Comparison of ENCODE assay signal across 12 mouse cellular contexts in the genomic region with DNA sequence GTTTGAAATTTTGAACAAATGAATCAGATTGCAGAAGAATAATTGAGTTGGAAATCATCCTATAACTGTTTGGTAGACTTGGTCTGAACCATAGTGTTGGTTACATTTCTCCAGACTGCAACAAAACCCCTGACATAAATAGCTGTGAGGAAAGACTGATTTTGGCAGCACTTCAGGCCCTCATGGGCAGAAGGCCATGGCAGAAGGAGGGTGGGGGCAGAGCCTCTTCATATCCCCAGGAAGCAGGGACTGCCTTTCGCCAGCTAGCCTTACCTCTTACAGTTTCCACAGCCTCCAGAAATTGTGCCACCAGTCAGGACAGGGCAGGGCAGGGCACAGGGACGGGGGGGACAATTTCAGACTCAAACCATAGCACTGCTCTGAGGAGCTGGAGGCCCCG. TPM values are rescaled to one million over a fixed set of nuclear protein-coding genes. Genes with fewer than 3 reads are reported as not detected.
DNase-seq lines count a peak whose midpoint lies in the region; ATAC-seq and TF ChIP-seq lines count a peak whose summit lies in the region.
"Had no signal": no experiment of that assay in that cellular context is flagged by ENCODE, and none has a peak within 500 bp of the region (broad histone marks: within the 10 kb centered on the region; RNA-seq: fewer than 3 reads in every experiment).

No protein-coding gene starts in this region.

- ATAC-seq in heart, postnatal 0 days (ENCODE audit: insufficient read depth, low read depth): peak; percentile 64
- no peak for ATAC-seq in stomach, postnatal 0 days (ENCODE audit: low FRiP score, low TSS enrichment)
- ATAC-seq: forebrain, embryonic 15.5 days had no signal

- no peak for TF ChIP-seq EP300 in heart, postnatal 0 days (IDR thresholded peaks at IDR 0.05; ENCODE audit: low read depth)
- TF ChIP-seq EP300 in stomach, postnatal 0 days (optimal IDR thresholded peaks at IDR 0.05): no peak

- H3K27me3 ChIP-seq in heart, postnatal 0 days (ENCODE audit: control insufficient read depth, insufficient read depth, low read length): no peaks in the 10 kb centered on the region
- H3K27me3 ChIP-seq in stomach, postnatal 0 days (ENCODE audit: control insufficient read depth, insufficient read depth, low read length): no peaks in the 10 kb centered on the region
- H3K27me3 ChIP-seq: forebrain, embryonic 15.5 days; limb, embryonic 15.5 days had no signal

- 58% methylated on average over 3 of the region's 3 CpGs for WGBS in heart, postnatal 0 days
- WGBS in stomach, postnatal 0 days: 77% methylated on average over 3 of the region's 3 CpGs

- no peak overlapping the region for H3K4me3 ChIP-seq in heart, postnatal 0 days (ENCODE audit: low read depth, low read length)
- no peak overlapping the region for H3K4me3 ChIP-seq in stomach, postnatal 0 days (ENCODE audit: low read depth, low read length)
- H3K4me3 ChIP-seq: forebrain, embryonic 15.5 days; limb, embryonic 15.5 days had no signal

- H3K36me3 ChIP-seq in heart, postnatal 0 days (replicated peaks; ENCODE audit: control insufficient read depth, insufficient read depth, low read length): no peaks in the 10 kb centered on the region; the same call in 1 of the 2 replicates
- no peaks in the 10 kb centered on the region for H3K36me3 ChIP-seq in stomach, postnatal 0 days (ENCODE audit: control insufficient read depth, insufficient read depth, low read length)
- H3K36me3 ChIP-seq: forebrain, embryonic 15.5 days had no signal

- peak; percentile 19 for DNase-seq in adrenal gland, adult 2 months
- DNase-seq in adrenal gland, adult 8-10 months: no peak
- peak; percentile 24 for DNase-seq in ovary, adult 18-20 months (ENCODE audit: low spot score)
- DNase-seq in ovary, postnatal 14 days (ENCODE audit: low spot score): no peak
- DNase-seq in heart, postnatal 0 days (ENCODE audit: low spot score): peak; percentile 16
- DNase-seq in stomach, postnatal 0 days (ENCODE audit: low spot score): no peak
- DNase-seq in right cerebral cortex, postnatal 14 days: no peak
- no peak for DNase-seq in c-Kit-positive CD71-positive TER-119-positive erythroid progenitor cells, embryonic 14.5 days (ENCODE audit: low spot score)
- DNase-seq: gastrocnemius, postnatal 36 days had no signal

- TF ChIP-seq CTCF in heart, postnatal 0 days (IDR thresholded peaks at IDR 0.05; ENCODE audit: low read depth): no peak
- TF ChIP-seq CTCF in stomach, postnatal 0 days (IDR thresholded peaks at IDR 0.05; ENCODE audit: low read depth): no peak

- no peaks in the 10 kb centered on the region for H3K4me1 ChIP-seq in heart, postnatal 0 days (ENCODE audit: control insufficient read depth, insufficient read depth)
- no peaks in the 10 kb centered on the region for H3K4me1 ChIP-seq in stomach, postnatal 0 days (replicated peaks; ENCODE audit: control insufficient read depth, insufficient read depth)
- H3K4me1 ChIP-seq: forebrain, embryonic 15.5 days had no signal

- H3K9me3 ChIP-seq in heart, postnatal 0 days (replicated peaks; ENCODE audit: control insufficient read depth, low read length): peaks cover 11% of the 10 kb centered on the region; the same call in 1 of the 2 replicates
- 0 out of 2 replicates have a peak, but pooled peaks cover 3% of the 10 kb centered on the region for H3K9me3 ChIP-seq in stomach, postnatal 0 days (ENCODE audit: control insufficient read depth, low read length)
- H3K9me3 ChIP-seq: forebrain, embryonic 15.5 days; limb, embryonic 15.5 days had no signal

- H3K27ac ChIP-seq in heart, postnatal 0 days (ENCODE audit: low read depth): peak overlapping the region; percentile 5
- H3K27ac ChIP-seq in stomach, postnatal 0 days (replicated peaks): no peak overlapping the region
- H3K27ac ChIP-seq: forebrain, embryonic 15.5 days; limb, embryonic 15.5 days had no signal

- no peak overlapping the region for H3K4me2 ChIP-seq in heart, postnatal 0 days (ENCODE audit: low read depth, low read length)
- H3K4me2 ChIP-seq in stomach, postnatal 0 days (replicated peaks; ENCODE audit: low read depth): no peak overlapping the region
- H3K4me2 ChIP-seq: forebrain, embryonic 15.5 days; limb, embryonic 15.5 days had no signal

- no peak overlapping the region for H3K9ac ChIP-seq in heart, postnatal 0 days (replicated peaks; ENCODE audit: low read depth, low read length)
- no peak overlapping the region for H3K9ac ChIP-seq in stomach, postnatal 0 days (ENCODE audit: low read length)
- H3K9ac ChIP-seq: forebrain, embryonic 15.5 days; limb, embryonic 15.5 days had no signal

RNA-seq across cellular contexts. Expression of a gene that starts 22.0 kb away (rescaled TPM):
- 10 to 100 TPM; 17.4 to 18.1 TPM for total RNA-seq in adrenal gland, adult 2 months (2021)
- polyA plus RNA-seq in adrenal gland, adult 2 months (2012; rRNA removed): 3.5 and 3.9 TPM in 2 replicates
- 10 to 100 TPM; 15.5 to 38.8 (median 25.8) TPM for total RNA-seq in adrenal gland, adult 8-10 months (2022)
- total RNA-seq in heart, postnatal 0 days (2014; rRNA removed; ENCODE audit: low replicate concordance): 8.3 and 13.4 TPM in 2 replicates
- 13.4 and 13.8 TPM in 2 replicates for polyA plus RNA-seq in heart, postnatal 0 days (2015; fragmentation: Nextera tagmentation; extraction: Ambion mirVana)
- polyA plus RNA-seq in stomach, postnatal 0 days (2015; fragmentation: Nextera tagmentation; extraction: Ambion mirVana): 8.7 and 11.7 TPM in 2 replicates
- total RNA-seq: neutrophil, adult 5-6 weeks had no signal

Comparison
In these comparisons a context has a peak if more than half of its experiments do, and no peak if none do; other contexts are left out.
1. DNase-seq: peak in adrenal gland, adult 2 months (single experiment), ovary, adult 18-20 months (single experiment) and heart, postnatal 0 days (single experiment); none in adrenal gland, adult 8-10 months (single experiment), ovary, postnatal 14 days (single experiment), stomach, postnatal 0 days (single experiment), right cerebral cortex, postnatal 14 days (single experiment) and c-Kit-positive CD71-positive TER-119-positive erythroid progenitor cells, embryonic 14.5 days (single experiment).